Mouse (Mus musculus) lung, postnatal 0 days (tissue): ENCODE measurements at regions not wholly inside any gene's neighbourhood (a gene's known extent, or its start where the extent isn't known, plus 50 kb on each side); places are given as distances from the start of the nearest gene placed in this dataset.

ENCODE experiments used
- CTCF ChIP-seq: IDR thresholded peaks from 2 replicates; pipeline ENCODE4 v1.5.1; 2016; ENCODE audit warnings: antibody characterized with exemption, mild to moderate bottlenecking
- EP300 ChIP-seq: IDR thresholded peaks from 2 replicates; pipeline ENCODE4 v1.6.1; 2016; ENCODE audit warnings: antibody characterized with exemption, mild to moderate bottlenecking, control low read depth

DNA sequence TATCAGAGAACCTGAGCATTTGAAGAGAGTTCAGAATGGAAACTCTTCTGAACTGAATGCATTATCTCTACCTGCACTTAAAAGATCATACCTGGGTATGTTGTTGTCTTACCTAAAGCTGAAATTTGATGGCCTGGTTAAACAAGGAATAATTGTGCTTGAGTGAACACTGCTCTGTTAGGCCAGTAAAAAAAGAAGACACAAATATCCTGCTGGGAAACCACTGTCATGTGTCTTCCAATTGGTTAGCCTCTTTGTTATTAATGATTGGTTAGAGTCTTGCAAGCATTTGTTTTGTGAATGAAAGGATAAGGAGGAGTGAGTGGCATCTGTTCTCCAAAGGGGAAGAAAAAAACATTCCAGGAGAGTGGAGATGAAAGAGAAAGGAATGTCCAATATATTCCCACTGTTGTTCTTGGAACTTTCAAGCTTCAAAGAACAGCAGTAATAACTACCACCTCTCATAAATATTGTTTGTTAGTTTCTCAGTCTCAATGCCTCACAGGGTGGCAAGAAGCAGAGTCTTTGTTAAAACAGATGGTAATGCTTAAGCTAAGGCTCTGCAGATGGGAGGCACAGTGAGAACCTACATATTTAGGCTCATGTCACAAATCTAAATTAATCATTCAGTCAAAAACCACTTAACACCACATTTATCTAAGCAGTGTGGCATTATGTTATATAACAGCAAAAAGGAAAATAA, 165.5 kb downstream of the Dsel start:
- TF ChIP-seq CTCF (no peak), EP300 (no peak)
